Mouse (Mus musculus): Measurements from ENCODE around the gene Pdk2.

- no peak for TF ChIP-seq CTCF (IDR thresholded peaks at IDR 0.05; ENCODE audit: low read depth)
- no peak for TF ChIP-seq EP300 (optimal IDR thresholded peaks at IDR 0.05)
Observed at GRCm38 (mm10) chr11:95073835-95074234, 32.7 kb upstream of the Pdk2 start.

All from stomach, postnatal 0 days (tissue).